Mouse (Mus musculus): Measurements from ENCODE around the gene Sbk1. TPM values are rescaled to one million over a fixed set of nuclear protein-coding genes. Genes with fewer than 3 reads are reported as not detected.

The Sbk1 gene
- 47.9 and 68.3 TPM in 2 replicates for polyA plus RNA-seq (2012; rRNA removed)
- polyA plus RNA-seq (2014; fragmentation: Nextera tagmentation; extraction: Ambion mirVana), result 50.9 and 59.6 TPM in 2 replicates

DNA sequence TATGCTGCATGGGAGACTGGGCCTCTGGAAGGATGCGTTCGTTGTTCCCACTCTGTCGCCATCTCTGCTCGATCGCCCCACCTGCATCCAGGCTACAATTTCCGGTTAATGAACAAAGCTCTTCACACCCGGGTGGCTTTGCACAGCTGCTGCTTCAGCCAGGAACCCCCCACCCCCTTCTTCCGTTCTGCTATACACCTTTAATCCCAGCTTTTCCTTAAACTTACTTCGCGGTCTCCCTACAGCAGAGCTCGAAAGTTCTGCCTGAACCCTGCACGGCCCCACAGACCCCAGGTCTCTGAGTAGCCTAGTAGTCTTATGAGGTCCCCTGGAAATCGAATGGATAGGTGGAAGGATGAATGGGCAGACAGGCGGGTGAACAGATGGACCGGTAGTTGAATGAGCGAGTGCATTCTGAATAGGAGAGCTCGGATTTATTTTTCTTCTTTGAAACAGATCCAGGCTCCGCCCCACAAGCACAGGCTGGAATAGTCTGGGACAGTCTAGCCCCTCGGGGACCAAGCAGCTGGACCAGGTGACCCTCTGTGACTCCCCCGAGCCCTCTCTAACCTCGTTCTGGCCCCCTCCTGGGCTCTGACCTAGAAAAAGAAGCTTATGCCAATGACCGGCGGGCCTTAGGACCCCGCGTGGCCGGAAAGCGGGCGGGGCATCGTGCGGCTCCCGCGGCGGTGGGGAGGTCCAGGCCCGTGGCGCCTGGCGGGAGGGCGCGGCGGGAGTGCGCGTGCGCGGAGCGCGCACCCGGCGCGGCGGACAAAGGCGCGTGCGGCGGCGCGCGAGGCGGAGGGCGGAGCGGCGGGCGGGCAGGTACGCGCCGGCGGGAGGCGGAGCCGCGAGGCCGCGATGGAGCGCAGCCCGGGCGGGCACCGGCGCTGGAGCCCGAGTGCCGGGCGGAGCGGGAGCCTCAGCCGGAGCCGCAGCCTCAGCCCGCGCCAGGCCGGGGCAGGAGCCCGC is at the start of gene Sbk1:
TSS of gene Sbk1 (plus strand) at position 908 of the 972 bp plus-strand sequence.
- whole genome bisulfite sequencing, result 1% methylated on average over 45 of the region's 85 CpGs
- DNase-seq (ENCODE audit: low spot score) (peak; percentile 88), ATAC-seq (ENCODE audit: low FRiP score, low read depth) (peak; percentile 93)
- 0 out of 2 replicates have a peak, but pooled peaks have one; percentile 42 for TF ChIP-seq POLR2A (IDR thresholded peaks at IDR 0.05; ENCODE audit: borderline replicate concordance, extremely low read depth, insufficient read depth, insufficient read length)
- Histone ChIP-seq H3K27ac (replicated peaks; ENCODE audit: low read depth, low read length) (peak within 1 kb of the TSS; percentile 92), H3K4me3 (replicated peaks; ENCODE audit: low read length) (peak within 1 kb of the TSS; percentile 97), H3K9me3 (ENCODE audit: control insufficient read depth, low read length) (no peaks in the 10 kb centered on the region), H3K4me2 (replicated peaks; ENCODE audit: low read depth, low read length, severe bottlenecking) (peak within 1 kb of the TSS; percentile 72), H3K4me1 (ENCODE audit: control insufficient read depth, insufficient read depth, low read length) (peaks cover 42% of the 10 kb centered on the region), H3K36me3 (ENCODE audit: control insufficient read depth, insufficient read depth, low read length) (peaks cover 19% of the 10 kb centered on the region), H3K27me3 (ENCODE audit: control insufficient read depth, insufficient read depth, low read length) (no peaks in the 10 kb centered on the region), H3K9ac (ENCODE audit: low read depth, low read length, severe bottlenecking) (peak within 1 kb of the TSS; percentile 93)

DNA sequence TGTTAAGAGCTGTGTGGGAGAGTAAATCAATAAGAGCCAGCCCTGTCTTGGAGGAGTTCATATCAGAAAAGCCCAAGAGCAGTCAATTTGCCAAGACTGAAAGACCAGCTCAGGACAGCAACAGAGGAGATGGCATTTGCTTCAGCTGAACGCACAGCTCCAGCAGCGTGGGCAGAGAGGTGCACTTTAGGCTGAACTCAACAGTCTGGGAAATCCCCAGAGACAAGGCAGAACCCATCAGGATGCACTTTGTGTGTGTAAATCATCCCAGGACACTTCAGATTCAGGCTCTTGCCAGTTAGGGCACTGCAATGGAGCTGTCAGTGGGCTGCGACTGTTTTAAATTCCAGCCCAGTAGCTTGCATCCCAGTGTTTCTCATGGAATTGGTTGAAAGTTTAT is 49.7 kb upstream of the Sbk1 start:
- Histone ChIP-seq H3K4me1 (ENCODE audit: control insufficient read depth, insufficient read depth, low read length) (no peaks in the 10 kb centered on the region), H3K27ac (replicated peaks; ENCODE audit: low read depth, low read length) (no peak overlapping the region), H3K4me3 (replicated peaks; ENCODE audit: low read length) (no peak overlapping the region), H3K27me3 (ENCODE audit: control insufficient read depth, insufficient read depth, low read length) (no peaks in the 10 kb centered on the region), H3K9ac (ENCODE audit: low read depth, low read length, severe bottlenecking) (no peak overlapping the region), H3K4me2 (replicated peaks; ENCODE audit: low read depth, low read length, severe bottlenecking) (no peak overlapping the region), H3K36me3 (ENCODE audit: control insufficient read depth, insufficient read depth, low read length) (no peaks in the 10 kb centered on the region), H3K9me3 (ENCODE audit: control insufficient read depth, low read length) (no peaks in the 10 kb centered on the region)
- WGBS, result 55% methylated on average over 3 of the region's 3 CpGs
- no peak for DNase-seq (ENCODE audit: low spot score)
- no peak for TF ChIP-seq POLR2A (IDR thresholded peaks at IDR 0.05; ENCODE audit: borderline replicate concordance, extremely low read depth, insufficient read depth, insufficient read length)
- no peak for ATAC-seq (ENCODE audit: low FRiP score, low read depth)

DNA sequence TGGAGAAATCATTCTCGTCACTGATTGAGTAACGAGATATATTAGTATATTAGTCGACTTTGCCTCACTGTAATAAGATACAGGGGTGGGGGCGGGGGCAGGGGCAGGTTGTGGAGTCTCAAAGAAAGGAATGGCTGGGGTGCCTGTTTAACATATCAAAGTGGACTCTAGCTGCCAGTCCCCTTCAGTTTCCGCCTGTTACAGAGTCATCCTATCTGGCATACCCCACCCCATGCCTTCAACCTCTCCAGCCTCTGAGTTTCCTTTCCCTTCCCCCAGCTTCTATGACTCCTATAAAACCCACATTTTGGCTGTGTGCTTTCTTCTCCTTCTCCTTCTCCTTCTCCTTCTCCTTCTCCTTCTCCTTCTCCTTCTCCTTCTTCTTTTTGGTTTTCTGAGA is 46.3 kb upstream of the Sbk1 start:
- no peak overlapping the region for H3K4me3 ChIP-seq (replicated peaks; ENCODE audit: low read length)
- TF ChIP-seq POLR2A (IDR thresholded peaks at IDR 0.05; ENCODE audit: borderline replicate concordance, extremely low read depth, insufficient read depth, insufficient read length), result no peak
- no peak overlapping the region for H3K4me2 ChIP-seq (replicated peaks; ENCODE audit: low read depth, low read length, severe bottlenecking)
- DNase-seq (ENCODE audit: low spot score) (no peak), ATAC-seq (ENCODE audit: low FRiP score, low read depth) (no peak)
- 14% methylated on average over 5 of the region's 5 CpGs for WGBS
- no peaks in the 10 kb centered on the region for H3K27me3 ChIP-seq (ENCODE audit: control insufficient read depth, insufficient read depth, low read length)
- H3K9ac ChIP-seq (ENCODE audit: low read depth, low read length, severe bottlenecking), result no peak overlapping the region
- H3K9me3 ChIP-seq (ENCODE audit: control insufficient read depth, low read length), result no peaks in the 10 kb centered on the region
- H3K27ac ChIP-seq (replicated peaks; ENCODE audit: low read depth, low read length), result no peak overlapping the region
- H3K4me1 ChIP-seq (ENCODE audit: control insufficient read depth, insufficient read depth, low read length), result no peaks in the 10 kb centered on the region
- no peaks in the 10 kb centered on the region for H3K36me3 ChIP-seq (ENCODE audit: control insufficient read depth, insufficient read depth, low read length)

DNA sequence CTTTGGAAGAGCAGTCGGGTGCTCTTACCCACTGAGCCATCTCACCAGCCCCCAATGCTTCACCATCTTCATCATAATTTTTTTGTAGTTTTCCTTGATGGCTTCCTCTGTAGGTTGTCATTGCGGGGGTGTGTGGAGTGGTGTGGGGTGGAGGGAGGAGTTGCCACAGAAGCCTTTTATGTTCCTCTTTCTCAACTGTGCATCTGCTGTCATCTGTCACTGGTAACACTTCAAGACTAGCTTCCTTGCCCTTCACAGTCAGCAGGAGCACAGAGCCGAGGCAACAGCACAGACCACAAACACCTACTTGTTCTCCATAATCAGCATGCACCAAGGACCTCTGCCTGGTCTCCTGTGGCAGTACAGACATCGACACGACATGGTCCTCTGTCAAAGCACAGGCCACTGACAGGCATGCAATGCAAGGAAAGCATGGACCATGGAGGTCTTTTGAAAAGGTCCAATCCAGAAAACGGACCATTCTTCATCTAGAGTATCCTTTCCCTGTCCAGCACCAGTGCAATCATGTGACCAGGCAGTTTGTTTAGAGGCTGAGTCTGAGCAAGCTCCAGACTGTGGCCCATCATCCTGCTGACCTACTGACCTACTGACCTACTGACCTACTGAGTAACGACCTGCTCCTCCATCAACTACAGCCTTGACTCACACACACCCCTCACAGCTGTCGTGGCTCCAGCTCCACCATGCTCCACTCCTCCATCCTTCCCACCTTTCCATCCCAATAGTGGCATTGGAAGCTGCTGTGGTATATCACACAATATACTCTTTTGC is 41.9 kb upstream of the Sbk1 start:
- Histone ChIP-seq H3K4me1 (ENCODE audit: control insufficient read depth, insufficient read depth, low read length) (no peaks in the 10 kb centered on the region), H3K9ac (ENCODE audit: low read depth, low read length, severe bottlenecking) (no peak overlapping the region), H3K27me3 (ENCODE audit: control insufficient read depth, insufficient read depth, low read length) (no peaks in the 10 kb centered on the region), H3K27ac (replicated peaks; ENCODE audit: low read depth, low read length) (no peak overlapping the region), H3K9me3 (ENCODE audit: control insufficient read depth, low read length) (no peaks in the 10 kb centered on the region), H3K4me3 (replicated peaks; ENCODE audit: low read length) (no peak overlapping the region), H3K36me3 (ENCODE audit: control insufficient read depth, insufficient read depth, low read length) (no peaks in the 10 kb centered on the region), H3K4me2 (replicated peaks; ENCODE audit: low read depth, low read length, severe bottlenecking) (no peak overlapping the region)
- WGBS, result 58% methylated on average over 8 of the region's 8 CpGs
- TF ChIP-seq POLR2A (IDR thresholded peaks at IDR 0.05; ENCODE audit: borderline replicate concordance, extremely low read depth, insufficient read depth, insufficient read length), result no peak
- ATAC-seq (ENCODE audit: low FRiP score, low read depth) (no peak), DNase-seq (ENCODE audit: low spot score) (no peak)
